Mouse (Mus musculus): ENCODE results near the gene Gria1. TPM values are rescaled to one million over a fixed set of nuclear protein-coding genes. Genes with fewer than 3 reads are reported as not detected.

Gria1 gene
- total RNA-seq, 1 experiment from 2014 or later = not detected

DNA sequence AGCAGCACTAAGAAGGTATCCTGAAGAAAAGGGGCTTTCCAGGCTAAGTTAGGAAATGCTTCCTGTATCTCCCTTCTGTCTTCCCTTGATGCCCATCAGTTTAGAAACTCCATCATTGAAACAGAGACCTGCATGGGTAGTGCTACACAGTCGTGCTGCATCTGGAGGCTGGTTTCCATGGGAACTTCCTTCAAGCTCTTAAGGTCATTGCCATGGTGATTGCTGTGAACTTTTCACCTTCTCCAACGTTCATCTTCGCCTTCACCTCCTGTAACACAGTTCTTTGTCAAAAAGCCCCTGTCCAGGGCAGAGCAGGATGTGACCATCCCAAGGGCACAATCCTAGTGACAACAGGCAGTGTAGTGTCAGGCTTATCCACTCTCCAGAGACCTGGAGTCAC lies 228.6 kb downstream of the Gria1 start:
- ATAC-seq (replicated peaks; ENCODE audit: insufficient number of reproducible peaks, low FRiP score, low TSS enrichment, poor library complexity, severe bottlenecking) = no peak

DNA sequence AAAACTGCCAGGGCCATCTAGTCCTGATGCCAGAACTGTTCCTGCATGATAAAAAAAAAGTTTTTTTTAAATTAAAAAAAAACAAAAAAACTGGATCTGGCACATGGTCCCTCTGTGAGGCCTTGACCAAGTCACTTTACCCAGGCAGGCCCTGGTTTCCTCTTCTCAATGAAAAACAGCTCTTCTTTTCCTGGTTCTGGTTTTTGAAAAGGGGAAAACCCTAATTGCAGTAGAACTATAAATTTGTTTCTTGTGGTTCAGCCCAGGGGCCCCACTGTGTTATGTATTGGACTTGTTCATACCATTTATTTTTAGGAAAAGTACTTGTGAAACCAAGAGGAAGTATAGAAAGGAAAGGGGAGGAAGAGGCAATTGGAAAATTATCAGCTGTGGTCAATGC lies 232.6 kb downstream of the Gria1 start:
- ATAC-seq (replicated peaks; ENCODE audit: insufficient number of reproducible peaks, low FRiP score, low TSS enrichment, poor library complexity, severe bottlenecking) = no peak

GRCm38 (mm10) chr11:57244543-57244942 lies 233.4 kb downstream of the Gria1 start:
- ATAC-seq (replicated peaks; ENCODE audit: insufficient number of reproducible peaks, low FRiP score, low TSS enrichment, poor library complexity, severe bottlenecking) = no peak

DNA sequence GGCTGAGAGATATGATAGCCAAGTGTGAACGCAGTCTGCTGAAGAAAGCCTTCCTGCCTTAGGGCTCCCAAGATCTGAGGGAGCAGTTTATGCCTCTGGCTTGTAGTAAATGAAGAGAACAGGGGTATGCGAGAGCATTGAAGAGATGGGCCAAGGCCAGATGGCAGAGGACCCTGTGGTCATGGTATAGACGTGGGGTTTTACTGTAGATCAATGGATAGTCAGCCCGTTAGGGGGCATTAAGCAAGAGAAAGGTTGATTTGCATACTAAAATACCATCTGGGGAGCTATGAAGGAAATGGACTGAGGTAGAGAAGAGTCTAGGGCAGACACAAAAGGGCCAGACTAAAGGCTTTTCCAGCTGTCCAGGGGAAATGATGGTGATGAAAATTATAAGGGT lies 237.7 kb downstream of the Gria1 start:
- no peak for ATAC-seq (replicated peaks; ENCODE audit: insufficient number of reproducible peaks, low FRiP score, low TSS enrichment, poor library complexity, severe bottlenecking)

- no peak for ATAC-seq (replicated peaks; ENCODE audit: insufficient number of reproducible peaks, low FRiP score, low TSS enrichment, poor library complexity, severe bottlenecking)
These were observed 238.9 kb downstream of the Gria1 start for GRCm38 (mm10) chr11:57250129-57250528.

DNA sequence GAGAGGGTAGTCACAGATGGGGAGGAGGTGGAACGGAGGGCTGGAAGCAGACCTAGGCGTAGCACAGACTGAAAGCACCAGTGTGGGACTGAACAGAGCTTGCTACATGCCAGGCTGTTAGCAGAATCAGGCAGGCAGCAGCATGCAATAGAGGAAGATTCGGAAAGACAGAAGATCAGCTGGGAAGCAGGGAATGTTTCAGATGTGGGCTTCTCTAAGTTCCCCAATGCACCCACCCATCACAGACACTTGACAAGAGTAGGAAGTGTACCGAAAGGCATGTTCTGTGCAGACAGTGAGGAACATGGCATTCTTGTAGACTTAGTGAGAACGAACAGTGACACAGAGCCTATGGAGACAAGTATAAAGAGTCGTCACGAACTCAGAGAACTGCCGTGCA lies 260.5 kb downstream of the Gria1 start:
- ATAC-seq (replicated peaks; ENCODE audit: insufficient number of reproducible peaks, low FRiP score, low TSS enrichment, poor library complexity, severe bottlenecking) = no peak

DNA sequence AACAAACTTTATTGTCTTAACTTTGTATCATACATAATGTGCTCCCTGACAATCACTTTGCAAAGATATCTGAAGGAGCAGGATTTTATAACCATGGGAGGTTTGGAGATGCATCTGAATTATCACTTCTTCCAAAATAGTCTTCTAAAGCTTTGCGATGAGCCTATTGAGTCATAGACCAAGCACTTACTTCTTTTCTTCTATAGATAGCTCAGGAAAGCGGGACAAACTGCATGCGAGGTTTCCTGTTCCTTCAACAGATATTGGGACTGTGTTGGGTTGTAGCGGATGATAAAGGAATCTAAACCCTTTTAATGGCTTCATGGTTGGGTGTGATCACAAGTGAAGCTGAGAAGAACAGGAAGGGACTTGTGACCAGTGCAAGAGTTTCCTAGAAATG lies 263.5 kb downstream of the Gria1 start:
- ATAC-seq (replicated peaks; ENCODE audit: insufficient number of reproducible peaks, low FRiP score, low TSS enrichment, poor library complexity, severe bottlenecking) = no peak

GRCm38 (mm10) chr11:57278056-57278455 lies 266.9 kb downstream of the Gria1 start:
- no peak for ATAC-seq (replicated peaks; ENCODE audit: insufficient number of reproducible peaks, low FRiP score, low TSS enrichment, poor library complexity, severe bottlenecking)

GRCm38 (mm10) chr11:57286119-57286518 lies 274.9 kb downstream of the Gria1 start:
- no peak for ATAC-seq (replicated peaks; ENCODE audit: insufficient number of reproducible peaks, low FRiP score, low TSS enrichment, poor library complexity, severe bottlenecking)

DNA sequence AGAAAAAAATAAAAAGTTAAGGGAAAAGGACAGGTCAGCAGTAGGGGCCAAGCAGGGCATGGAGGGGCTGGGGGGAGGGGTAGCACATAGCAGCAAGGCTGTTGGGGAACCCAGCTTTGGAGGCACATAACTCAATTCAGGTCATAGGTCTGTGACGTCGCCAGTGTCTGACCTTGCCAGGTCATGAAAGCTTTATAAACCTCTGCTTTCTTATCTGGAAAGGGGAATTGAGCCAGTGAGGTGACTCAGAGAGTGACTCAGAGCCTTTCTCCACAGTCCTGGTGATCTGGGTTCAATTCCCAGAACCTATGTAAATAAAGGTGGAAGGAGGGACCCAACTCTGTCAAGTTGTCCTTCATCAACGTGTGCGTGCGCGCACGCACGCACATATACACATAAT lies 286.2 kb downstream of the Gria1 start:
- no peak for ATAC-seq (replicated peaks; ENCODE audit: insufficient number of reproducible peaks, low FRiP score, low TSS enrichment, poor library complexity, severe bottlenecking)

- no peak for ATAC-seq (replicated peaks; ENCODE audit: insufficient number of reproducible peaks, low FRiP score, low TSS enrichment, poor library complexity, severe bottlenecking)
These were observed 287.1 kb downstream of the Gria1 start for GRCm38 (mm10) chr11:57298263-57298662.

GRCm38 (mm10) chr11:57298665-57299064 lies 287.5 kb downstream of the Gria1 start:
- no peak for ATAC-seq (replicated peaks; ENCODE audit: insufficient number of reproducible peaks, low FRiP score, low TSS enrichment, poor library complexity, severe bottlenecking)

GRCm38 (mm10) chr11:57303602-57304001 lies 292.4 kb downstream of the Gria1 start:
- ATAC-seq (replicated peaks; ENCODE audit: insufficient number of reproducible peaks, low FRiP score, low TSS enrichment, poor library complexity, severe bottlenecking) = no peak

GRCm38 (mm10) chr11:57306116-57306515 lies 294.9 kb downstream of the Gria1 start:
- ATAC-seq (replicated peaks; ENCODE audit: insufficient number of reproducible peaks, low FRiP score, low TSS enrichment, poor library complexity, severe bottlenecking) = no peak

DNA sequence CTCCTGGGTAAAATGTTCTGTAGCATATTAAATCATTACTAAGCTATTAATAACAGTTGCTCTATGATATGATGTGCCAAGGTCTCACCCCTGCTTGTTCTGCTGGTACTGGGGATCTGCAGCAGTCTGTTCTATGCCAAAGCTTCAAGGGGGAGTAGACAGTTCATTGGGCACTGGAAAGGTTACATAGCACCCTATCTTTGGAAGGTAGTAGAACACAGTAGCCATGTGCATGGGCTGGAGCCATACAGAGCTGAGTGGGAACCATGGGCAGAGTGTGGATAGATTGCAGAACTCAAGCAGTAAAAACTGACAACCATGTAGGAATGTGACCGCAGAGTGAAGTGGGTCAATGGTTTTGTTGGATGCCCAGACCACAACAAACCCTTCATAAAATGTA lies 295.7 kb downstream of the Gria1 start:
- ATAC-seq (replicated peaks; ENCODE audit: insufficient number of reproducible peaks, low FRiP score, low TSS enrichment, poor library complexity, severe bottlenecking) = no peak

GRCm38 (mm10) chr11:57317063-57317462 lies 305.9 kb downstream of the Gria1 start:
- ATAC-seq (replicated peaks; ENCODE audit: insufficient number of reproducible peaks, low FRiP score, low TSS enrichment, poor library complexity, severe bottlenecking) = no peak

- ATAC-seq (replicated peaks; ENCODE audit: insufficient number of reproducible peaks, low FRiP score, low TSS enrichment, poor library complexity, severe bottlenecking) = no peak
These were observed 306.3 kb downstream of the Gria1 start for GRCm38 (mm10) chr11:57317478-57317877.

DNA sequence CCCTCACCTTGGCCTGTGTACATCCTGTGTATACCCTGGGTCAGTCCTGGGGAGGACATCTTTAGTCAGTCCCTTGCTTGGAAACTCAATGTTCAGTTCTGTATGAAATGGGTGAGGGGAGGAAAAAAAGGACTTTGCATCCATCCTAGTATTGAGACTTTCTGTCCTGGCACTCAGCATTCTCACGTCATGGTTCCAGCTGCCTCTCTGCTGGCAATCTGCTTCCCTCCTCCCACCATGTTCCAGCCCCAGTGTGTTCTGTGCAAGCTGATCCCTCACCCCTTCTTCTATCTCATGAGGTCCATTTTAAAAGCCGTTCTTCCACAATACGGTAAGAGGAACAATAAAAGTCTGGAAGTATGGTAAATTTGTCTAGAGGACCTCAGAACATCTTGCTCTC lies 308.2 kb downstream of the Gria1 start:
- no peak for ATAC-seq (replicated peaks; ENCODE audit: insufficient number of reproducible peaks, low FRiP score, low TSS enrichment, poor library complexity, severe bottlenecking)

DNA sequence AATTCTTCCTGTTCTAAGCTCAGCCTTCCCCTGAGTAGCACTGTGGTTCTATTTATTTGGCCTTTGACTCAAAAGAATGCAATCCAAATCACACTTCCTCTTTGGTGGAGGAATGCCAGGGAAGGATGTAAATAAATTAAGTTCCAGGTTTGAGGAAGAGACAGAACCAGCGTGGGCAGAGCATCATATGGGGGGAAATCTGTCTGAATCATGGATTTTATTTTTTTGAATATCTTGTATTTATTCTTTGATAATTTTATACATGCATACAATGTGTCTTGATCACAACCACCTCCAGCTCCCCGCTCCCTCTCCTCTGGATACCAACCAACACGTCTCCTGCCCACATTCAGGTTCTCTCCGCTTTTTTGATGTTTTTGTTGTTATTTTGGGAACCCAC lies 312.9 kb downstream of the Gria1 start:
- no peak for ATAC-seq (replicated peaks; ENCODE audit: insufficient number of reproducible peaks, low FRiP score, low TSS enrichment, poor library complexity, severe bottlenecking)

Measured in monocyte, adult 5-6 weeks (primary cell).